Mouse (Mus musculus) kidney, adult 2 months (tissue): Measurements from ENCODE around the gene Hdac4.

Experiments
- CTCF ChIP-seq: fragments of 200-500 bp; conservative IDR thresholded peaks from 2 replicates; pipeline ENCODE4 v1.5.1; 2011; ENCODE audit warnings: low read depth, mild to moderate bottlenecking, control low read depth, low read length, moderate library complexity, mixed read lengths; ENCODE audit not compliant: insufficient read depth, insufficient read length
- POLR2A ChIP-seq: fragments of 200-500 bp; IDR thresholded peaks from one replicate; pipeline ENCODE4 v1.6.1; 2011; ENCODE audit warnings: low read depth, low read length, control low read depth

DNA sequence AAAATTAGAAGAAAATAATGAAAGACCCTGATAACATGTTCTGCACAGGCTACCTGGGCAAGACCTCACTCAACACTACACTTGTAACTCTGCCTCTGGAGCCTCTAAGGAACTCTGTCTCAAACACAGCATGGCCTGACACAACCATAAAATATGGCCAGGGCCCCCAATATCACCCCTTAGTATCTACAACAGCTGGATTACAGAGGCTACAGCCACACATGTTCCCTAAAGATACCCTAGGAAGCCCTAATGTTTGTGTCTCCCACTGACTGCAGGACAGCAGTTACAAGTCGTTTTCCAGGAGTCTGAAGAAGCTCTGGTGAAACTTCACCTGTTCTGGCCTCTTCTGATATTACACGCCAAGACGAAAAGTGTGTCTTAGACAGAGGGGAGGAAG, 65.7 kb downstream of the Hdac4 start:
- no peak for TF ChIP-seq CTCF
- TF ChIP-seq POLR2A = no peak
